Mouse (Mus musculus): ENCODE data around the gene Vmn1r4. TPM values are rescaled to one million over a fixed set of nuclear protein-coding genes. Genes with fewer than 3 reads are reported as not detected.

The Vmn1r4 gene
- 0.36 and 0.40 TPM in 2 replicates for polyA plus RNA-seq (2016; fragmentation: Nextera tagmentation; extraction: Ambion mirVana)

GRCm38 (mm10) chr6:56923726-56924707, at the start of gene Vmn1r4, which contains the start of gene Nt5c3:
Gene Vmn1r4, plus strand, starts transcription at chr6:56924015.
Gene Nt5c3, minus strand, starts transcription at chr6:56923932.
- H3K27ac ChIP-seq: peak within 1 kb of the TSS; percentile 81
- H3K9me3 ChIP-seq: no peaks in the 10 kb centered on the region
- peak; percentile 97 for ATAC-seq (ENCODE audit: low FRiP score)
- peak within 1 kb of the TSS; percentile 77 for H3K9ac ChIP-seq
- no peaks in the 10 kb centered on the region for H3K36me3 ChIP-seq (replicated peaks)
- H3K4me3 ChIP-seq (replicated peaks): peak within 1 kb of the TSS; percentile 64
- 3% methylated on average over 64 of the region's 64 CpGs for WGBS
- H3K4me2 ChIP-seq: peak within 1 kb of the TSS; percentile 50
- no peaks in the 10 kb centered on the region for H3K27me3 ChIP-seq
- H3K4me1 ChIP-seq: peaks cover 8% of the 10 kb centered on the region

- Histone ChIP-seq H3K4me2 (no peak overlapping the region), H3K9me3 (no peaks in the 10 kb centered on the region), H3K27ac (no peak overlapping the region), H3K4me1 (no peaks in the 10 kb centered on the region), H3K27me3 (no peaks in the 10 kb centered on the region), H3K9ac (no peak overlapping the region), H3K36me3 (replicated peaks) (peaks cover 8% of the 10 kb centered on the region), H3K4me3 (replicated peaks) (no peak overlapping the region)
- WGBS: 94% methylated on average over 4 of the region's 4 CpGs
- ATAC-seq (ENCODE audit: low FRiP score): no peak
These were observed 46.9 kb upstream of the Vmn1r4 start for GRCm38 (mm10) chr6:56876870-56877269.

DNA sequence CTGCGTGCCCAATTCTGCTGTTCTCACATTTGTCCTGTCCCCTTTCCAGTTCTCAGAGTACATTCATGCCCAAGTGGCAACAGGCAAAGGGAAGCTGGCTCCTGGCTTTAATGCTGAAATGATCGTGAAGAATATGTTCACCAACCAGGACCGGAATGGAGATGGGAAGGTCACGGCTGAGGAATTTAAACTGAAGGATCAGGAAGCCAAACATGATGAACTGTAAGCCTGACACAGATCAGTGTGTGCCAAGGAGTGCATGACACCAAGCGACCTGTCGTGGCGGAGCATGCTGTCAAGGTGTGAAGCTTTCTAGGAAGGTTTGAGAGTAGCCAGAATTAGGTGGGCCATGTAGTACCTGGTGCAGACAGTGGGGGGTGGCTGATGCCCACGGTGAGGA, 45.8 kb upstream of the Vmn1r4 start:
- Histone ChIP-seq H3K4me1 (no peaks in the 10 kb centered on the region), H3K4me2 (no peak overlapping the region), H3K27me3 (no peaks in the 10 kb centered on the region), H3K9ac (no peak overlapping the region), H3K4me3 (replicated peaks) (no peak overlapping the region), H3K9me3 (no peaks in the 10 kb centered on the region), H3K27ac (no peak overlapping the region), H3K36me3 (replicated peaks) (peaks cover 18% of the 10 kb centered on the region)
- no peak for ATAC-seq (ENCODE audit: low FRiP score)
- WGBS: 93% methylated on average over 8 of the region's 8 CpGs

DNA sequence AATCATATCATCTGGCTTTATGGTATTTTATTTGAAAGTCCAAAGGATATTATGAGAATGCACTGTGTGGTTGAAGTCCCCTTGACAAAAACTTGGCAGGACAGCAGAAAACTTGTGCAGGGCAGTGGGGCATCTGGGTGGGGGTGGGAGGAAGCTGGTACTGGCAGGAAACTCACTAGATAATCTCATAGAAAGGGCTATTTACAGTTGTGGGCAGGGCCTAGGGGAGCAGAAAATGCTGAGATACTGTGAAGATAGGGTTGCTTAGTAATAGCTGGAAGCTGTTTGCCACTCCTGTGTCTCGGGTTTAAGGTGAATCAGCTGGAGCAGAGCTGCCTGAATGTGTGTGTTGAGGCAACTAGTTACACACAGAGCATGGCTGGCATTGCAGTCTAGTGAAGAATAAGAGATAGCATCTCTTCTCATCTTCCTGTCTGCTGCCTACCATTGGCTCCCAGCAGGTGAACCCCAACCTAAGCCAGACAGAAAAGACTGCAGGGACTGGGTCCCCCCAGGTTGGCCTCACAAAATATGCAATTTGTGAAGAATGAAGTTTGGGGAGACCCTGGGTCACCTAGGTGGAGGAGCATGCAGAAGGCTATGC, 44.4 kb upstream of the Vmn1r4 start:
- Histone ChIP-seq H3K27ac (no peak overlapping the region), H3K27me3 (no peaks in the 10 kb centered on the region), H3K4me3 (replicated peaks) (no peak overlapping the region), H3K9me3 (no peaks in the 10 kb centered on the region), H3K36me3 (replicated peaks) (peaks cover 18% of the 10 kb centered on the region), H3K4me2 (no peak overlapping the region), H3K9ac (no peak overlapping the region), H3K4me1 (no peaks in the 10 kb centered on the region)
- ATAC-seq (ENCODE audit: low FRiP score): no peak
- 89% methylated on average over 1 of the region's 1 CpGs for WGBS

DNA sequence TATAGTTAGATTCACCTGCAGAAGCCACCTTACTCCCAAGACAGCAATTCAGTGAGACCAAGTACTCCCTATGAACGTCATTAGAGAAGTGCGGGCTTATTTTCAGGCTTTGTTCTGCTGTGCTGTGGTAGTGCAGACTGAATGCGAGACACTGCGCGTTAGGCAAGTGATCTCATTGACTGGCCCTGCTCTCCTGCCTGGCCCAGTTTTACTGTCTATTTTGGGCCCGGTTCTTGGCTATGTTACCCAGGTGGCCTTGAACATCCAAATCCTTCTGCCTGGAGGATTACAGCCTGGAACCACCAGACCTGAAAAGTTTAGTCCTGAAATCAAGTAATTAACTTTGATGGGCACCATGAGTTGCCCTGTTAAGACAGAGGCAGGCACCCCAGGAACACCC, 35.3 kb upstream of the Vmn1r4 start:
- H3K4me1 ChIP-seq: no peaks in the 10 kb centered on the region
- peaks cover 40% of the 10 kb centered on the region for H3K36me3 ChIP-seq (replicated peaks)
- H3K4me2 ChIP-seq: no peak overlapping the region
- 88% methylated on average over 6 of the region's 6 CpGs for WGBS
- H3K9me3 ChIP-seq: no peaks in the 10 kb centered on the region
- no peaks in the 10 kb centered on the region for H3K27me3 ChIP-seq
- no peak overlapping the region for H3K4me3 ChIP-seq (replicated peaks)
- no peak overlapping the region for H3K9ac ChIP-seq
- no peak for ATAC-seq (ENCODE audit: low FRiP score)
- H3K27ac ChIP-seq: no peak overlapping the region

DNA sequence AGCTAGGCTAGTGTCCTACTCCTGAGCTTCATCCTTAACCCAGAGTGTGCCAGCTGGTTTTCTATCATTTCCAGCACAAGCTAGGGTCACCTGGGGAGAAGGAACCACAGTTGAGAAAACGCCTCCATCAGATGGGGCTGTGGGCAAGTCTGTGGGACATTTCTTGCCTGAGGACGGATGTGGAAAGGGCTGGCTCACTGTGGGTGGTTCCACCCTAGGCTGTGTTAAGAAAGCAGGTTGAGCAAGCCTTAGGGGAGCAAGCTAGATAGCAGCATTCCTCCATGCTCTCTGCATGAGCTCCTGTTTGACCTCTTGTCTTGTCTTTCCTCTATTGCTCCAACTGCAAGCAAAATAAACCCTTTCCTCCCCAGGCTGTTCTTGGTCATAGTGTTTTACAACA, 33.1 kb upstream of the Vmn1r4 start:
- no peak overlapping the region for H3K9ac ChIP-seq
- no peak overlapping the region for H3K27ac ChIP-seq
- H3K9me3 ChIP-seq: no peaks in the 10 kb centered on the region
- H3K4me1 ChIP-seq: no peaks in the 10 kb centered on the region
- H3K4me3 ChIP-seq (replicated peaks): no peak overlapping the region
- no peaks in the 10 kb centered on the region for H3K27me3 ChIP-seq
- WGBS: 78% methylated on average over 2 of the region's 2 CpGs
- peaks cover 40% of the 10 kb centered on the region for H3K36me3 ChIP-seq (replicated peaks)
- no peak overlapping the region for H3K4me2 ChIP-seq
- no peak for ATAC-seq (ENCODE audit: low FRiP score)

DNA sequence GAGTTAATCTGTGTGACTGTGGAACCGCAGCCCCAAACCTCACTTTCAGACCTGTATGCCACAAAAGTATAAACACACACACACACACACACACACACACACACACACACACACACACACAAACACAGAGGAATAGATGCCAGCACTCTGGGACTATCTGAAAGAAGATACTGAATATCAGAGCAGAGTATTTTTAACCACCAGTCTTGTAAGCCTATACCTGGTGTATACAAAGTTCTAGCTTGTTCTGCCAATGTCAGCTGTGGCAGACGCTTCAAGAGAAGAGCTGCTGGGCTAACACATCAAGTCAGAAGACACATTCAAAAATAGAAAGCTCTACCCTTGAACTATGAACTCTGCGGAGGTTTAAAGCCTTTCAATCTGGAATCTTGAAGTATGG, 24.2 kb upstream of the Vmn1r4 start:
- Histone ChIP-seq H3K9me3 (no peaks in the 10 kb centered on the region), H3K4me1 (peaks cover 17% of the 10 kb centered on the region), H3K27ac (no peak overlapping the region), H3K4me2 (no peak overlapping the region), H3K36me3 (replicated peaks) (no peaks in the 10 kb centered on the region), H3K9ac (no peak overlapping the region), H3K27me3 (no peaks in the 10 kb centered on the region), H3K4me3 (replicated peaks) (no peak overlapping the region)
- WGBS: 94% methylated on average over 3 of the region's 3 CpGs
- ATAC-seq (ENCODE audit: low FRiP score): no peak

- no peak for ATAC-seq (ENCODE audit: low FRiP score)
- WGBS: 69% methylated on average over 3 of the region's 3 CpGs
- Histone ChIP-seq H3K4me1 (peaks cover 18% of the 10 kb centered on the region), H3K4me2 (no peak overlapping the region), H3K36me3 (replicated peaks) (no peaks in the 10 kb centered on the region), H3K4me3 (replicated peaks) (no peak overlapping the region), H3K9me3 (no peaks in the 10 kb centered on the region), H3K27me3 (no peaks in the 10 kb centered on the region), H3K9ac (no peak overlapping the region), H3K27ac (no peak overlapping the region)
These were observed 22.5 kb upstream of the Vmn1r4 start for GRCm38 (mm10) chr6:56901336-56901735.

DNA sequence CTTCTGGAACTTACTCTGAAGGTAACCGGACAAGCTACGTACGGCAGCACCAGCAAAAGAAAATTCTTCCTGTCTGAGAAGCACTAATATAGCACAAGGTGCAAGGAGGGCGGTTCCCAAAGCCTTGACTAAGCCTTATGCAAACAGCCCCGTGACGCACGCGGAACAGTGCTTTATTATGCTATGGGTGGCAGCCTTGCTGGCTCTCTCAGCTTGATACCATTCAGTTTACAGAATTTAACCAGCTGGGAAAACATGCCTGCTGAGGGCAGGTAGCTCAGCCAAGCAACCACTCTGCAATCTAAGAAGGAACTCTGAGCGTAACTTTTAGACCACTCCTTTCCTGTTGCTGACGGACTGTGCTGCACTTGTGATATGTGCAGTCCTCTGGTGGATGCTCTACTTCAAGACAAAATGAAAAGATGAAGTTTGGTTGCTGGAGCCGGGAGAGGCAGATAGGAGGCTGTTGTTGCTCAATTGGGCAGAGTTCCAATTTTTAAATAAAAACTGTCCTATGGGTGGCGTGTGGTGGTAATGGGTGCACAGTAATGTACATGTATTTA, 21.9 kb upstream of the Vmn1r4 start:
- H3K9ac ChIP-seq: no peak overlapping the region
- H3K9me3 ChIP-seq: no peaks in the 10 kb centered on the region
- H3K4me1 ChIP-seq: peaks cover 18% of the 10 kb centered on the region
- ATAC-seq (ENCODE audit: low FRiP score): peak; percentile 51; the same call in 1 of the 2 replicates
- no peak overlapping the region for H3K27ac ChIP-seq
- no peaks in the 10 kb centered on the region for H3K27me3 ChIP-seq
- no peaks in the 10 kb centered on the region for H3K36me3 ChIP-seq (replicated peaks)
- H3K4me3 ChIP-seq (replicated peaks): no peak overlapping the region
- no peak overlapping the region for H3K4me2 ChIP-seq
- 33% methylated on average over 12 of the region's 12 CpGs for WGBS

- no peak overlapping the region for H3K4me3 ChIP-seq (replicated peaks)
- no peaks in the 10 kb centered on the region for H3K36me3 ChIP-seq (replicated peaks)
- no peaks in the 10 kb centered on the region for H3K9me3 ChIP-seq
- H3K27ac ChIP-seq: no peak overlapping the region
- H3K9ac ChIP-seq: no peak overlapping the region
- H3K4me1 ChIP-seq: peaks cover 18% of the 10 kb centered on the region
- ATAC-seq (ENCODE audit: low FRiP score): no peak
- no peaks in the 10 kb centered on the region for H3K27me3 ChIP-seq
- no peak overlapping the region for H3K4me2 ChIP-seq
- WGBS: 81% methylated on average over 7 of the region's 7 CpGs
These were observed 21.0 kb upstream of the Vmn1r4 start for GRCm38 (mm10) chr6:56902606-56903520.

DNA sequence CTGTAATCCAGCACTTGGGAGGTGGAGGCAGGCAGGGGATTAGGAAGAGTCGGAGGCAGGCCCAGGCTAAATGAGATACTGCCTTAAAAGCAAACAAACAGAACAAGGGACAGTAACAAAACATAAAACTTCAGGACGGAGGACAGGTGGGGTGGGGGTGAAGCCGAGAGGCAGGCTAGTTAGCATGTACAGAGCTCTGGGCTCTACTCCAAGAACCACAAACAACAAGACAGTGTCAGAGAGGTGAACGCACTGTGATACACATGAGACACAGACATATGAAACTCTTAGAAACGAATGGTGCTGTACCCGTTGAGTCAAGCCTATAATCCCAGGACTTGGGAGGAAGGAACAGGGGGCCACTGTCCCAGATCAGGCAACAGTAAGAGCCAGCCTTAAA, 20.0 kb upstream of the Vmn1r4 start:
- Histone ChIP-seq H3K4me1 (peaks cover 18% of the 10 kb centered on the region), H3K4me2 (no peak overlapping the region), H3K9me3 (no peaks in the 10 kb centered on the region), H3K36me3 (replicated peaks) (no peaks in the 10 kb centered on the region), H3K27ac (no peak overlapping the region), H3K4me3 (replicated peaks) (no peak overlapping the region), H3K9ac (no peak overlapping the region), H3K27me3 (no peaks in the 10 kb centered on the region)
- 68% methylated on average over 6 of the region's 6 CpGs for WGBS
- ATAC-seq (ENCODE audit: low FRiP score): no peak

DNA sequence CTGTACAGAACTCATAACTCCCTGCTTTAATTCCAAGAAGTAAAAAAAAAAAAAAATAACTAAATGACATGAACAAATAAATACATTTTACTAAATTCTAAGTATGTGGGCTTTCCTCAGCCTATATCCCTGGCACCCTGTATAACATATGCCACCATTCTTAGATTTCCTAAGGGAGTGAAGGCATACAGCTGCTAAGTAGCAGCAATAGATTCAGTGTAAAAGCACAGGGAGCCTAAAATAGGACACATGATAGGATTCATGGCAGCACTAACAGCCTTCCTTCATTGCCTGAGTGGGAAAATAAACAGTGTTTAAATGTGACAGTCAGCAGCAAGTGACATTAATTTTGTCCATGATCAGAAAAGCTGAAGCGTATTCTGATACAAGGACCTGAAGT, 19.5 kb upstream of the Vmn1r4 start:
- Histone ChIP-seq H3K36me3 (replicated peaks) (no peaks in the 10 kb centered on the region), H3K4me2 (no peak overlapping the region), H3K4me3 (replicated peaks) (no peak overlapping the region), H3K27me3 (no peaks in the 10 kb centered on the region), H3K9me3 (no peaks in the 10 kb centered on the region), H3K4me1 (peaks cover 18% of the 10 kb centered on the region), H3K27ac (no peak overlapping the region), H3K9ac (no peak overlapping the region)
- WGBS: 90% methylated on average over 1 of the region's 1 CpGs
- no peak for ATAC-seq (ENCODE audit: low FRiP score)
